Mouse (Mus musculus) left cerebral cortex, adult 18-20 months (tissue): ENCODE data around the gene Arrdc3. TPM values are rescaled to one million over a fixed set of nuclear protein-coding genes. Genes with fewer than 3 reads are reported as not detected.
"Not testable (repeated sequence)": the region's sequence is repeated elsewhere in the genome, so short reads cannot be mapped to it uniquely, and the experiment has no call there.

Experiments used
- DNase-seq, 2 experiments: peaks; one replicate each; pipeline ENCODE4 v3.0.0; 2021 to 2022; ENCODE audit warnings: low spot score in 2 of 2, mixed read lengths in 1 of 2
- long read RNA-seq, 2 experiments: library from polyadenylated mRNA; stranded (forward); transcript quantifications; one replicate each; pipeline ENCODE4 v2.0.0; 2021
- total RNA-seq, 2 experiments: library from RNA; stranded (reverse); gene quantifications; 2 replicates each; pipeline ENCODE4 v1.2.3; 2021

The Arrdc3 gene
- 10 to 100 TPM; 37.3 to 40.1 TPM for total RNA-seq
- long read RNA-seq, experiment 1, full-length matches to known transcripts: 57 of 65 reads
- long read RNA-seq, experiment 1, partial matches to known transcripts: 2 of 65 reads
- long read RNA-seq, experiment 1, other reads (novel, unspliced or antisense): 6 of 65 reads
- long read RNA-seq, experiment 2, full-length matches to known transcripts: 23 of 31 reads
- long read RNA-seq, experiment 2, partial matches to known transcripts: 2 of 31 reads
- long read RNA-seq, experiment 2, other reads (novel, unspliced or antisense): 6 of 31 reads

GRCm38 (mm10) chr13:80883190-80883589, at the start of gene Arrdc3:
Arrdc3 (plus strand) TSS chr13:80883384.
- peak; percentile 96 to 97 for DNase-seq

GRCm38 (mm10) chr13:80862215-80862614, 21.0 kb upstream of the Arrdc3 start:
- peak; percentile 71 to 81 for DNase-seq

- DNase-seq: no peak
Measured at GRCm38 (mm10) chr13:80864195-80864594, 19.0 kb upstream of the Arrdc3 start.

GRCm38 (mm10) chr13:80875126-80875525, 8.1 kb upstream of the Arrdc3 start:
- no peak for DNase-seq

GRCm38 (mm10) chr13:80880756-80881155, 2.4 kb upstream of the Arrdc3 start:
- peak; percentile 31 to 40 for DNase-seq

GRCm38 (mm10) chr13:80881722-80882500, 1.3 kb upstream of the Arrdc3 start:
- DNase-seq: peak in 1 of 2 experiments; percentile 22

GRCm38 (mm10) chr13:80882716-80883135, 458 bp upstream of the Arrdc3 start:
- no peak for DNase-seq

- DNase-seq: no peak
Measured at GRCm38 (mm10) chr13:80883649-80884376, 629 bp downstream of the Arrdc3 start.

GRCm38 (mm10) chr13:80884377-80884983, 1.3 kb downstream of the Arrdc3 start:
- peak; percentile 69 to 77 for DNase-seq

- DNase-seq: peak; percentile 89 to 94
Measured at GRCm38 (mm10) chr13:80885103-80885833, 2.1 kb downstream of the Arrdc3 start.

- DNase-seq: peak; percentile 87 to 93
Measured at GRCm38 (mm10) chr13:80885834-80886663, 2.9 kb downstream of the Arrdc3 start.

GRCm38 (mm10) chr13:80886664-80887210, 3.6 kb downstream of the Arrdc3 start:
- DNase-seq: no peak

- DNase-seq: no peak
Measured at GRCm38 (mm10) chr13:80887842-80888241, 4.7 kb downstream of the Arrdc3 start.

GRCm38 (mm10) chr13:80894928-80895327, 11.7 kb downstream of the Arrdc3 start:
- DNase-seq: not testable (repeated sequence)

- DNase-seq: no peak
Measured at GRCm38 (mm10) chr13:80897411-80897810, 14.2 kb downstream of the Arrdc3 start.

- no peak for DNase-seq
Measured at GRCm38 (mm10) chr13:80898095-80898494, 14.9 kb downstream of the Arrdc3 start.

- no peak for DNase-seq
Measured at GRCm38 (mm10) chr13:80899435-80900029, 16.3 kb downstream of the Arrdc3 start.

- DNase-seq: no peak
Measured at GRCm38 (mm10) chr13:80901432-80901831, 18.2 kb downstream of the Arrdc3 start.

GRCm38 (mm10) chr13:80902796-80903195, 19.6 kb downstream of the Arrdc3 start:
- no peak for DNase-seq
